Mouse (Mus musculus): ENCODE measurements around the gene Ndufc2. TPM values are rescaled to one million over a fixed set of nuclear protein-coding genes. Genes with fewer than 3 reads are reported as not detected.

Gene Ndufc2
- 499 and 550 TPM in 2 replicates for polyA plus RNA-seq (2014; fragmentation: Nextera tagmentation; extraction: Ambion mirVana)

DNA sequence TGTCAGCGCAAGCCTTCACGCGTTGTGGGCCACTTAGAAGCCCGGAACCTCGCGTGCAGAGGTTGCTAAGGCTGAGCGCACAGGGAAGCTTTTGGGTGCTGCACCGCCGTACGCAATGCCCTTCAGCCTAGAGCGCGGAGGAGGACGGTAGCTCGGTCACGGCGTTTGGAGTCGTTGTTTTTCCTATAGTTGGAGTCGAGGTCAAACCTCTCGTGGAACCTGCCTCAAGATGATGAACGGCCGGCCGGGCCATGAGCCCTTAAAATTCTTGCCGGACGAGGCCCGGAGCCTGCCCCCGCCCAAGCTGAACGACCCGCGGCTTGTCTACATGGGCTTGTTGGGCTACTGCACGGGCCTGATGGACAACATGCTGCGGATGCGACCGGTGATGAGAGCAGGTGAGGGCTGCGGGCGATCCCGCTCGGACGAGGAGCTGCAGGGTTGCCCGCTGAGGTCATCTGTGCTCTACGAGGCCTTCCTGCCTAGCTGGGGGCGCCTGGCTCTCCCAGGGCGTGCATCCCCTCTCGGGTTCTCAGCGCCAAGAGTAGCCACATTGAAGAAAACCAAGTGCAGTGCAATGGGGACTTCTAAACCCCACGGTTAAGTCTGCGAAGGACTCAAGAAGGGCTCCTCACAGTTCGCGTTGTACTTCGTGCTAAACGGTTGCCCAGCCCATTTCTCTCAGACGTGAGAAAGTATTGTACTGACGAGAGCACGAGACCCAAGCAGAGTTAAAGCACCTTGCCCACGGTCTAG, at the start of gene Ndufc2:
Ndufc2 (plus strand) TSS at position 44 of the 756 bp plus-strand sequence.
- Histone ChIP-seq H3K27ac (peak within 1 kb of the TSS; percentile 85), H3K4me3 (replicated peaks; ENCODE audit: low read length) (peak within 1 kb of the TSS; percentile 92), H3K4me1 (replicated peaks; ENCODE audit: control insufficient read depth, insufficient read depth, low read length) (peaks cover 11% of the 10 kb centered on the region), H3K9ac (peak within 1 kb of the TSS; percentile 97), H3K4me2 (replicated peaks) (peak within 1 kb of the TSS; percentile 66), H3K27me3 (ENCODE audit: control insufficient read depth, insufficient read depth, low read length) (no peaks in the 10 kb centered on the region), H3K9me3 (ENCODE audit: control insufficient read depth, low read length) (no peaks in the 10 kb centered on the region), H3K36me3 (replicated peaks; ENCODE audit: control insufficient read depth, insufficient read depth) (no peaks in the 10 kb centered on the region)
- ATAC-seq (ENCODE audit: low FRiP score) (peak; percentile 96), DNase-seq (ENCODE audit: low spot score) (peak; percentile 88)
- WGBS = under 1% methylated on average over 54 of the region's 54 CpGs

DNA sequence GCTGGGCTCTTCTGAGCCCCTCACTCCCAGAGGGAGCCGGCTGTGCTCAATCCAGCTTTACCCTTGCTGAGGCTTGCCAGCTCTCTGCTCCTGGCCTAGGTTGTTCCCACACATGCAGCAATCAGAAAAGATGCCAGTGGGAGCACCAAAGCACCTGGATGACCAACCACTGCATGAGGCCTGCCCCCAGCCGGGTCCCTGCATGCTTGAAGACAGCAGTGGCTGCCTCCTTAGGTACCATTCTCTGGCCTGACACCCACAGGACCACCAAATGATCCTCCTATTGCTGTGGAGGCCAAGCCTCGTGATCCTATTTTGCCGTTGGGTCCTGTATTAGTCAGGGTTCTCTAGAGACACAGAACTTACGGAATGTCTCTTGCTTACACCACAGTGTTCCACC, 48.9 kb upstream of the Ndufc2 start:
- no peak for ATAC-seq (ENCODE audit: low FRiP score)
- no peak for DNase-seq (ENCODE audit: low spot score)
- Histone ChIP-seq H3K4me2 (replicated peaks) (no peak overlapping the region), H3K4me3 (replicated peaks; ENCODE audit: low read length) (no peak overlapping the region), H3K27ac (no peak overlapping the region), H3K9me3 (ENCODE audit: control insufficient read depth, low read length) (no peaks in the 10 kb centered on the region), H3K27me3 (ENCODE audit: control insufficient read depth, insufficient read depth, low read length) (no peaks in the 10 kb centered on the region), H3K36me3 (replicated peaks; ENCODE audit: control insufficient read depth, insufficient read depth) (0 out of 2 replicates have a peak, but pooled peaks cover 5% of the 10 kb centered on the region), H3K4me1 (replicated peaks; ENCODE audit: control insufficient read depth, insufficient read depth, low read length) (no peaks in the 10 kb centered on the region), H3K9ac (no peak overlapping the region)
- WGBS = 76% methylated on average over 5 of the region's 5 CpGs

DNA sequence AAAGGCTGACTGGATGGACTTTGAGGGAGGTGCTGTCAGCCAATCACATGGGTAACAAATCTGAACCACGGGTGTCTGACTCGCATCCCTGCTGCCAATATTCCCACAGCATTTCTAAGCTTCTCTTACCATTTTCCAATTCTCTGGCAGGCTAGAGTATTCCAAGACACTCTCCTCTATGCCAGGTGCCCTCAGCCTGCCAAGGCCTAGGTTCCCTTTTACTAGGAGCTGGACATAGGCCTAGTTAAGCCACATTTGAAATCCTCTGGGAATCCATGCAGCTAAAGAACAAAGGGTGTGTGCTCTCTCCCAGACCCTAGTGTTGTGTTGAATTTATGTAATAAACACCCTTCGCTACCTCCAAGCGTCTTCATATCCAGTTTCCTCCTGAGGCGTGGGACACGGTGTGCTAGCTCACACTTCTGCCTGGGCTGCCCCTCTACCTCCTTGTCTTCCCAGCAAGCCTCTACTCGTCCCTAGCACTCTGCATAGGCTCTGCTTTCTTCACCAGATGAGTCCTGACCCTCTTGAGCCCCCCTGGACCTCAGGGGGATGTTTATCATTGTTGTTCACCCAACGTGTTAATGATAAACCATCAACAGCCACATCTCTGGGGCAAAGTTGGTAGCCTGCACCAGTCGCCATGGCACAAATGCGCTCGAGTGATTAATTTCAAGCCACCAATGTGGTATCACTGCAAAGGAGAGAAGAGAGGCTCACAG, 47.9 kb upstream of the Ndufc2 start:
- DNase-seq (ENCODE audit: low spot score) (no peak), ATAC-seq (ENCODE audit: low FRiP score) (no peak)
- no peak overlapping the region for H3K4me2 ChIP-seq (replicated peaks)
- H3K27ac ChIP-seq = no peak overlapping the region
- no peaks in the 10 kb centered on the region for H3K27me3 ChIP-seq (ENCODE audit: control insufficient read depth, insufficient read depth, low read length)
- no peaks in the 10 kb centered on the region for H3K9me3 ChIP-seq (ENCODE audit: control insufficient read depth, low read length)
- 0 out of 2 replicates have a peak, but pooled peaks cover 5% of the 10 kb centered on the region for H3K36me3 ChIP-seq (replicated peaks; ENCODE audit: control insufficient read depth, insufficient read depth)
- H3K4me1 ChIP-seq (replicated peaks; ENCODE audit: control insufficient read depth, insufficient read depth, low read length) = no peaks in the 10 kb centered on the region
- no peak overlapping the region for H3K4me3 ChIP-seq (replicated peaks; ENCODE audit: low read length)
- WGBS = 82% methylated on average over 11 of the region's 11 CpGs
- H3K9ac ChIP-seq = no peak overlapping the region

DNA sequence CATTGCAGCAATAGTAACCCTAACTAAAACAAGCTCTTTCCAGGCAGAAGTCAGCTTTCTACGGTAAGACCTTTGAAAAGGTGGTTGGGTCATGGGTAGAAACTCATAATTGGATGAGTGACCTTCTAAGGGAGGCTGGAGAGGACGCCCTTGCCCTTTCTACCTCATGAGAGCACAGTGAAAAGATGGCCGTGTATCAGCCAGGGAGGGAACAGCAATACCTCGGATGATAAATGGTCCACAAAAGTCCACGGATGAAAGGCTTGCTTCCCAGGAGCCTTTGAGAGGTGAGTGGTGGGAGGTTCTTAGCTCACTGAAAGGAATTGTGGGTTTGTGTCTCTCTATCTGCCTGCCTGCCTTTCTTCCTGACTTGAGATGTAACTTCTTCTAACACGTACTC, 46.4 kb upstream of the Ndufc2 start:
- DNase-seq (ENCODE audit: low spot score) (no peak), ATAC-seq (ENCODE audit: low FRiP score) (no peak)
- Histone ChIP-seq H3K4me1 (replicated peaks; ENCODE audit: control insufficient read depth, insufficient read depth, low read length) (no peaks in the 10 kb centered on the region), H3K36me3 (replicated peaks; ENCODE audit: control insufficient read depth, insufficient read depth) (no peaks in the 10 kb centered on the region), H3K4me2 (replicated peaks) (no peak overlapping the region), H3K27ac (no peak overlapping the region), H3K9me3 (ENCODE audit: control insufficient read depth, low read length) (no peaks in the 10 kb centered on the region), H3K27me3 (ENCODE audit: control insufficient read depth, insufficient read depth, low read length) (no peaks in the 10 kb centered on the region), H3K9ac (no peak overlapping the region), H3K4me3 (replicated peaks; ENCODE audit: low read length) (no peak overlapping the region)
- 89% methylated on average over 6 of the region's 6 CpGs for WGBS

DNA sequence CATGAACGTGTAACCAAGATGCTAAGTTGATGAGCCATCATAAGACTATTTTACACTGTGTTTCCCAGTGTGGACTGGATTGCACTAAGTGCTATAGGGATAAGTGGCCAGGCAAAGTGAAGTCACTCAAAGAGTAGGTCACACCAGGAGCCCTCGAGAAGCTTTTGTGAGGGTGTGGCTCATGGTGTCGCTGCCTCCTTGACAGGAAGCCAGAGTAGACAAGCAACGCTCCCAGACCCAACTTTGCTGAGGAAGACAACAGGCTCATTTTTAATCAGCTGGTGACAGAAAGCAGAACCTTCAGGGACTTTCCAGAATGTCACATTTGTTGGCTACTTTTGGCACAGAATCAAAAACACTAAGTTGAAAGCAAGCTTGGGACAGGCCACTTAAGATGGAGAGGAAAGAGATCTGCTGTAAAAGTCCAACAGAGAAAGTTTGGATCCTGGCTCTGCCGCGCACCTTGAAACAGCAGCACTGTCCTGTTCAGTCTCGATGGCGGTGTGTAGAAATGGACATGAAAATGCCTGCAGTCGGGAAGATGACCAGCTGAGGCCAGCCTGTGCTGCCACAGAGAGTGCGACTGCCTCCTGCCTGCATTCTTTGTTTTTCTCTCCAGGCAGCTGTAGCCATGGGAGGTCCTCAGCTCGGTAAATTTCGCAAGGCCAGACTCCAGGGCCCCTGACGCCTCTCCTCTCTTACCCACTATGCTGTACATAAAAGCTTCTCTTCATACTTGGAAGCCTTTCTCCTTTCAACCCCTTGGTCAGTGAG, 44.5 kb upstream of the Ndufc2 start:
- Histone ChIP-seq H3K9me3 (ENCODE audit: control insufficient read depth, low read length) (no peaks in the 10 kb centered on the region), H3K36me3 (replicated peaks; ENCODE audit: control insufficient read depth, insufficient read depth) (no peaks in the 10 kb centered on the region), H3K4me2 (replicated peaks) (no peak overlapping the region), H3K9ac (no peak overlapping the region), H3K4me1 (replicated peaks; ENCODE audit: control insufficient read depth, insufficient read depth, low read length) (no peaks in the 10 kb centered on the region), H3K27ac (no peak overlapping the region), H3K27me3 (ENCODE audit: control insufficient read depth, insufficient read depth, low read length) (no peaks in the 10 kb centered on the region), H3K4me3 (replicated peaks; ENCODE audit: low read length) (no peak overlapping the region)
- DNase-seq (ENCODE audit: low spot score) = no peak
- ATAC-seq (ENCODE audit: low FRiP score) = no peak
- WGBS = 39% methylated on average over 13 of the region's 13 CpGs

DNA sequence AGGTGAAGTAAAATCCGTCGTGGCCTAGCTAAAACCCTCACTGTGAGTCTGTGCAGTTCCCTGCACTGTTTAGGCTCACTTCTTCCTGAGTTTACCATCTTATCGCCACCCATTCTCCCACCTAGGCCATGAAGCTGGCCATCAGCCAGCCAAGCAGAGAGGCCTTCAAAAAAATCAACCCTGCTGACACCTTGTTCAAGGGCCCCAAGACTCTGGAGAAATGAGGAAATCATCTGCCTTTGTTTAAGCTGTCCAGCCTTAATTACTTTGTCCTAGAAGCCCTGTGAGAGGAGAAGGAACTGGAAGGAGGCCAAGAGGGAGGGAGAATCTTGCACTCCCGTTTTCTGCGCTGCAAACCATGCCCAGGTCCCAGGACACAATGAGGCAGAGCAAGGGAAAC, 43.5 kb upstream of the Ndufc2 start:
- WGBS = 78% methylated on average over 5 of the region's 5 CpGs
- no peak overlapping the region for H3K27ac ChIP-seq

DNA sequence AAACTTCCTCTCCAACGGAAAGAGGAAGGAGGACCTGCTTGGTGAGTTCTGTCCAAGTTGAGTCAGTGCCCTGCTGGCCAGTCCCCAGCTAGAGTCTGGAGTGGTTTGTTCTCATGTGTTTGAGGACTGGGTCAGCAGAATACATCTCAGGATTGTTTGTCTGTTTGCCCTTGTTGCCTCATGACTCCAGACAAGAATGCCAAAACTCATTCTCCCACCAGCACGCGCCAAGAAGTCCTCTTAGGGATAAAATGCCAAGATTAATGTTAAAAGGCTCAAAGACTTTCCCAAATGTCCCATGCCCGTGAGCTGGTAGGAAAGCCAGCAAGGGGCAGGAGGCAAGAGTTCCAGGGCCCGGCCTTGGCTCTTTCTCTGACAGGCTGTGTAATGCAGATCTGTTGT, 42.9 kb upstream of the Ndufc2 start:
- Histone ChIP-seq H3K9me3 (ENCODE audit: control insufficient read depth, low read length) (no peaks in the 10 kb centered on the region), H3K9ac (no peak overlapping the region), H3K4me3 (replicated peaks; ENCODE audit: low read length) (no peak overlapping the region), H3K4me2 (replicated peaks) (no peak overlapping the region), H3K27me3 (ENCODE audit: control insufficient read depth, insufficient read depth, low read length) (no peaks in the 10 kb centered on the region), H3K4me1 (replicated peaks; ENCODE audit: control insufficient read depth, insufficient read depth, low read length) (no peaks in the 10 kb centered on the region), H3K36me3 (replicated peaks; ENCODE audit: control insufficient read depth, insufficient read depth) (no peaks in the 10 kb centered on the region), H3K27ac (no peak overlapping the region)
- 73% methylated on average over 5 of the region's 5 CpGs for WGBS
- ATAC-seq (ENCODE audit: low FRiP score) (no peak), DNase-seq (ENCODE audit: low spot score) (no peak)

More for the DNA sequence above, 43.5 kb upstream of the Ndufc2 start:
- no peaks in the 10 kb centered on the region for H3K36me3 ChIP-seq (replicated peaks; ENCODE audit: control insufficient read depth, insufficient read depth)
- H3K4me1 ChIP-seq (replicated peaks; ENCODE audit: control insufficient read depth, insufficient read depth, low read length) = no peaks in the 10 kb centered on the region
- no peak overlapping the region for H3K4me3 ChIP-seq (replicated peaks; ENCODE audit: low read length)
- no peaks in the 10 kb centered on the region for H3K9me3 ChIP-seq (ENCODE audit: control insufficient read depth, low read length)
- H3K9ac ChIP-seq = no peak overlapping the region
- no peak overlapping the region for H3K4me2 ChIP-seq (replicated peaks)
- ATAC-seq (ENCODE audit: low FRiP score) (no peak), DNase-seq (ENCODE audit: low spot score) (no peak)
- H3K27me3 ChIP-seq (ENCODE audit: control insufficient read depth, insufficient read depth, low read length) = no peaks in the 10 kb centered on the region

DNA sequence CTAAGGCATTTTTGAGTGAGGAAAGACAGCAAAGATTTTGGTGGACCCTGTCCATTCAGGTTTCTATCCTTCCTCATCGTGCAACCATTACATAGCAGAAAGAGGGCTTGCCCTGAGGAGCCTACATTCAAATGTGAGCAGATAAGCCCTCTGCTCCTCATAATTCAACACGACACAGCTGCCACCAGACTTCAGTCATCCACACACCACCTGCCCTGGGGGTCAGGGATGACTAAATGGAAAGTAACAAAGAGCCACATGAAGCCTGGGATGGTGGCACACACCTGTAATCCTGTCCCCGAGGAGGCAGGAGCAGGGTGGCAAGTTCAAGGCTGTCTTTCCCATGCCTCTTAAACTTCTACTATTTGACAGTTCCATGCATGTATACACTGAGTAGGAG, 42.0 kb upstream of the Ndufc2 start:
- DNase-seq (ENCODE audit: low spot score) (no peak), ATAC-seq (ENCODE audit: low FRiP score) (no peak)
- Histone ChIP-seq H3K4me2 (replicated peaks) (no peak overlapping the region), H3K27ac (no peak overlapping the region), H3K27me3 (ENCODE audit: control insufficient read depth, insufficient read depth, low read length) (no peaks in the 10 kb centered on the region), H3K4me1 (replicated peaks; ENCODE audit: control insufficient read depth, insufficient read depth, low read length) (no peaks in the 10 kb centered on the region), H3K36me3 (replicated peaks; ENCODE audit: control insufficient read depth, insufficient read depth) (no peaks in the 10 kb centered on the region), H3K4me3 (replicated peaks; ENCODE audit: low read length) (no peak overlapping the region), H3K9me3 (ENCODE audit: control insufficient read depth, low read length) (no peaks in the 10 kb centered on the region), H3K9ac (no peak overlapping the region)
- WGBS = 78% methylated on average over 3 of the region's 3 CpGs

DNA sequence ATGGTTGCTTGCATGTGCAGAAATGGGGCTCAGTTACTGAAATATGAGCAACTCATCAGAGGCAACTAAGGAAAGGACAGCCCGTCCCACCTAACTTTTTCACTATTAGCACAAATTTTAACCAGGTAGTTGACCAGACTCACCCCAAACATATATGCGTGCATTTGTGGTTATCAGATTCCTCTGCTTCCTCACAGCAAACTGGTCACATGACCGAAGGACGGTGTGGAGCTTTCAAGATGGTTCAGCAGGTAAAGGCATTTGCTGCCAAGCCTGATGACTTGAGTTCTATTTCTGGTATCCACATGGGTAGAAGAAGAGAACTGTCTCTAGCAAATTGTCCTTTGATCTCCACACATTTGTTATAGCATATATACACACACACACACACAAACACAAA, 41.5 kb upstream of the Ndufc2 start:
- Histone ChIP-seq H3K36me3 (replicated peaks; ENCODE audit: control insufficient read depth, insufficient read depth) (no peaks in the 10 kb centered on the region), H3K27ac (no peak overlapping the region), H3K27me3 (ENCODE audit: control insufficient read depth, insufficient read depth, low read length) (no peaks in the 10 kb centered on the region), H3K4me2 (replicated peaks) (no peak overlapping the region), H3K4me3 (replicated peaks; ENCODE audit: low read length) (no peak overlapping the region), H3K9ac (no peak overlapping the region), H3K9me3 (ENCODE audit: control insufficient read depth, low read length) (no peaks in the 10 kb centered on the region), H3K4me1 (replicated peaks; ENCODE audit: control insufficient read depth, insufficient read depth, low read length) (no peaks in the 10 kb centered on the region)
- no peak for ATAC-seq (ENCODE audit: low FRiP score)
- DNase-seq (ENCODE audit: low spot score) = no peak
- WGBS = 93% methylated on average over 4 of the region's 4 CpGs
